Mouse (Mus musculus): ENCODE results near the gene Gramd1b.
A peak's percentile ranks its signal among the peaks of the same experiment; 100 is the strongest.

Gene Gramd1b

GRCm38 (mm10) chr9:40531027-40531621 is at the start of gene Gramd1b:
Gene Gramd1b, minus strand, starts transcription at chr9:40531383.
- DNase-seq (ENCODE audit: low read depth, low spot score): peak; percentile 22

GRCm38 (mm10) chr9:40578726-40579625 is 47.8 kb upstream of the Gramd1b start:
- DNase-seq (ENCODE audit: low read depth, low spot score): no peak

- DNase-seq (ENCODE audit: low read depth, low spot score): no peak
Measured at GRCm38 (mm10) chr9:40577132-40577531, 45.9 kb upstream of the Gramd1b start.

- DNase-seq (ENCODE audit: low read depth, low spot score): no peak
Measured at GRCm38 (mm10) chr9:40575053-40575985, 44.1 kb upstream of the Gramd1b start.

GRCm38 (mm10) chr9:40571280-40571679 is 40.1 kb upstream of the Gramd1b start:
- DNase-seq (ENCODE audit: low read depth, low spot score): no peak

- DNase-seq (ENCODE audit: low read depth, low spot score): no peak
Measured at GRCm38 (mm10) chr9:40568070-40568469, 36.9 kb upstream of the Gramd1b start.

GRCm38 (mm10) chr9:40563750-40564149 is 32.6 kb upstream of the Gramd1b start:
- DNase-seq (ENCODE audit: low read depth, low spot score): no peak

- DNase-seq (ENCODE audit: low read depth, low spot score): no peak
Measured at GRCm38 (mm10) chr9:40559646-40560045, 28.5 kb upstream of the Gramd1b start.

GRCm38 (mm10) chr9:40557796-40558195 is 26.6 kb upstream of the Gramd1b start:
- DNase-seq (ENCODE audit: low read depth, low spot score): no peak

GRCm38 (mm10) chr9:40556396-40556795 is 25.2 kb upstream of the Gramd1b start:
- no peak for DNase-seq (ENCODE audit: low read depth, low spot score)

- no peak for DNase-seq (ENCODE audit: low read depth, low spot score)
Measured at GRCm38 (mm10) chr9:40555243-40555642, 24.1 kb upstream of the Gramd1b start.

GRCm38 (mm10) chr9:40547876-40548275 is 16.7 kb upstream of the Gramd1b start:
- DNase-seq (ENCODE audit: low read depth, low spot score): no peak

GRCm38 (mm10) chr9:40545193-40545592 is 14.0 kb upstream of the Gramd1b start:
- no peak for DNase-seq (ENCODE audit: low read depth, low spot score)

- no peak for DNase-seq (ENCODE audit: low read depth, low spot score)
Measured at GRCm38 (mm10) chr9:40539588-40540140, 8.5 kb upstream of the Gramd1b start.

- no peak for DNase-seq (ENCODE audit: low read depth, low spot score)
Measured at GRCm38 (mm10) chr9:40537708-40538105, 6.5 kb upstream of the Gramd1b start.

- DNase-seq (ENCODE audit: low read depth, low spot score): no peak
Measured at GRCm38 (mm10) chr9:40537044-40537707, 6.0 kb upstream of the Gramd1b start.

- no peak for DNase-seq (ENCODE audit: low read depth, low spot score)
Measured at GRCm38 (mm10) chr9:40530536-40530935, 647 bp downstream of the Gramd1b start.

- DNase-seq (ENCODE audit: low read depth, low spot score): no peak
Measured at GRCm38 (mm10) chr9:40528733-40529132, 2.5 kb downstream of the Gramd1b start.

GRCm38 (mm10) chr9:40526928-40527327 is 4.3 kb downstream of the Gramd1b start:
- no peak for DNase-seq (ENCODE audit: low read depth, low spot score)

- DNase-seq (ENCODE audit: low read depth, low spot score): no peak
Measured at GRCm38 (mm10) chr9:40522156-40522555, 9.0 kb downstream of the Gramd1b start.

GRCm38 (mm10) chr9:40521097-40521496 is 10.1 kb downstream of the Gramd1b start:
- DNase-seq (ENCODE audit: low read depth, low spot score): no peak
